Mouse (Mus musculus) kidney, adult 8-10 months (tissue): ENCODE results near the gene Pik3ca.

Source experiments
- DNase-seq, 2 experiments: peaks; one replicate each; pipeline ENCODE4 v3.0.0; 2022

Pik3ca gene

GRCm38 (mm10) chr3:32454329-32455021 is 57.0 kb downstream of the Pik3ca start:
- no peak for DNase-seq

DNA sequence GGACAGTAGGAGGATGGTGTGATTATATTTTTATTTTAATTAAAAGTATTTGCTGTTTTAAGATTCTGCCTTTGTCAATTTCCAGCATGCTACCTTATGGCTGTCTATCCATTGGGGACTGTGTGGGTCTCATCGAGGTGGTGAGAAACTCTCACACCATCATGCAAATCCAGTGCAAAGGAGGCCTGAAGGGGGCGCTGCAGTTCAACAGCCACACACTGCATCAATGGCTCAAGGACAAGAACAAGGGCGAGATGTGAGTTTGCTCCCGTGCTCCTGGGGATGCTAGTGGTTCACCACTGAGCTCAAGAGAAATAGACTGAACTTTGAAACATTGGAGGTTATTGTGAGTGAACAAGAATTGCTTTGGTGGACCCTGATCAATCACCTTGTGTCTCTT is 62.3 kb downstream of the Pik3ca start:
- DNase-seq, result peak; percentile 28 to 66

DNA sequence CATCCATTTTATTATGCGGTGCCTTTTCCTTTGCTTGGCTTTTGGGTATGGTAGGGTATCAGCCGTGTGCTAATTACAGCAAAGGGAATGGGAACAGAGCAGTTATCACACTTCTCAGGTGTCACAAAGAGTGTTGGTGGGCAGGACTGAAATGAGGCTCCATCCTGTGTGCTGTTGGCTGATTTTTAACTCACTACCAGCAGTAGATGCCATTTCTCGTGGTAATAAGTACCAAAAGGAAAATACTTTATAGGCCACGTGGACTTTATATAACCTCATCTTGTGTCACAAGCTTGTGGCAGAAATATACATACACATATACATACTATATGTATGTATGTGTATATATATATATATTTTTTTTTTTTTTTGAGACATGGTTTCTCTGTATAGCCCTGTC is 69.8 kb downstream of the Pik3ca start:
- peak in 1 of 2 experiments; percentile 34 for DNase-seq

DNA sequence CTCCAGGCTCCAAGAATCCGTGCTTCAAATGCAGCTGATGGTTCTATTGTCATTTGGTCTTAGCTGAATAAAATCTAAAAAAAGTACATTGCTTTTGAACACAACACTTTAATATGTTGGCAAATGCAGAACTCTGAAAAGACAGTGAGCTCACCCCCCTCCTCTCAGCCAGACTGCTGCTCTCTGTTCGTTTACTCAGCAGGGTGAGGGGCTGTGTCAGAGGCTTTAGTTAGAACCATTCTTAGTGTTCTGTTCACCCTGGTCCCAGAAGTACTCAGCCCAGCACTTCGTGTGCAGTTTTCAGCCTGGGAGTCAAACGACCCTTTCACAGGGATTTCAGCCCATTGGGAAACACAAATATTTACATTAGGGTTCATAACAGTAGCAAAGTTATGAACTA is 70.9 kb downstream of the Pik3ca start:
- no peak for DNase-seq

GRCm38 (mm10) chr3:32470449-32470848 is 73.0 kb downstream of the Pik3ca start:
- DNase-seq, result no peak

- DNase-seq, result peak in 1 of 2 experiments; percentile 56
These were observed 73.6 kb downstream of the Pik3ca start for GRCm38 (mm10) chr3:32471098-32471497.

DNA sequence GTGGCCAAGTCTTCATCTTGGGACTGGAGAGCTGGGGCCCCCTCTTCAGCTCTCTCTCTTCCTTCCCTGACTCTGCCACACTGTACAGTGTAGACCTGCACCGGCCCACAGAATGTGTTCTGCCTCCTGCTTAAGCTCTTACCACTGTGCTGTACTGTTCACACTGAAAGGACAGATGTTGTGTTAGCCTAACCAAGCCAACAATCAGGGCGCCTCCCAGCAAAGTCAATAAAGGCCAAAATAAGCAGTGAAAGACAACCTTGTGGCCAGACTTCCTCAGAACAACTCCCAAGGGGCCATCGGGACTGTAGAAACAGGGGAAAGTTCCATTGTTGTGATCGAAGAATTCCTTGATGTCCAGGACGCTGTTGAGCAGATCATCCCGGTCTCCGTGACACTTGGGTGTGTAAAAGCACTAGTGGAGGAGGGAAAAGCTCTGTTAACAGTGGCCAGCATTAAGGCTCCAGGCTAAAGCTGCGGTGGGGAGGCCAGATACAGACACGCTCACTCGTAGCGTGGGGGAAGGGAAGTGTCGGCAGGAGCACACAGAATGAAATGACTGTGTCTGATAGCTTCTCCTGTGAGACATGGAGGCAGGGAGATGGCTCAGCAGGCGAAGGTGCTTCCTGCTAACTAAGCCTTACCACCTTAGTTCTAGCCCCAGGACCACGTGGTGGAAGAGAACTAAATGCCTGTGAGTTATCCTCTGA is 74.9 kb downstream of the Pik3ca start:
- DNase-seq, result no peak

- DNase-seq, result no peak
These were observed 75.7 kb downstream of the Pik3ca start for GRCm38 (mm10) chr3:32473184-32473583.

GRCm38 (mm10) chr3:32479961-32480360 is 82.5 kb downstream of the Pik3ca start:
- DNase-seq, result no peak

- DNase-seq, result no peak
These were observed 85.6 kb downstream of the Pik3ca start for GRCm38 (mm10) chr3:32483035-32483434.

GRCm38 (mm10) chr3:32486543-32486942 is 89.1 kb downstream of the Pik3ca start:
- DNase-seq, result peak in 1 of 2 experiments; percentile 53

DNA sequence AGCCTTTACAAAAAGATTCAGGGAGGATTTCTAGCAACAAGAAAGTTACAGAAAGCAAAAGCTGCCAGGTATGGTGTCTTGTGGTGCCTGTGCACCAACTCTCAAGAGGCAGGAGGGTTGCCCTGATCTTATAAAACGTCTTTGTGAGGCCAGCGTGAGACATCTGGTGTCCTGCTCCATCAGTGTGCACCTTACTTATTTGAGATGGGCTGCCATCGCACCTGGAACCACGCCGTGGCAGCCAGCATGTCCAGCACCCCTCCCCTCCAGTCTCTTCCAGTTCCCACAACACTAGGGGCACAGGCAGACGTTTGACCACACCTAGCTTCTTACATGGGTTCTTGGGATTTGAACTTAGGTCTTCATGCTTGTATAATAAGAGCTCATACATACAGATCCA is 90.7 kb downstream of the Pik3ca start:
- DNase-seq, result no peak

- no peak for DNase-seq
These were observed 92.8 kb downstream of the Pik3ca start for GRCm38 (mm10) chr3:32490076-32490927.

GRCm38 (mm10) chr3:32490928-32491315 is 93.5 kb downstream of the Pik3ca start:
- no peak for DNase-seq

DNA sequence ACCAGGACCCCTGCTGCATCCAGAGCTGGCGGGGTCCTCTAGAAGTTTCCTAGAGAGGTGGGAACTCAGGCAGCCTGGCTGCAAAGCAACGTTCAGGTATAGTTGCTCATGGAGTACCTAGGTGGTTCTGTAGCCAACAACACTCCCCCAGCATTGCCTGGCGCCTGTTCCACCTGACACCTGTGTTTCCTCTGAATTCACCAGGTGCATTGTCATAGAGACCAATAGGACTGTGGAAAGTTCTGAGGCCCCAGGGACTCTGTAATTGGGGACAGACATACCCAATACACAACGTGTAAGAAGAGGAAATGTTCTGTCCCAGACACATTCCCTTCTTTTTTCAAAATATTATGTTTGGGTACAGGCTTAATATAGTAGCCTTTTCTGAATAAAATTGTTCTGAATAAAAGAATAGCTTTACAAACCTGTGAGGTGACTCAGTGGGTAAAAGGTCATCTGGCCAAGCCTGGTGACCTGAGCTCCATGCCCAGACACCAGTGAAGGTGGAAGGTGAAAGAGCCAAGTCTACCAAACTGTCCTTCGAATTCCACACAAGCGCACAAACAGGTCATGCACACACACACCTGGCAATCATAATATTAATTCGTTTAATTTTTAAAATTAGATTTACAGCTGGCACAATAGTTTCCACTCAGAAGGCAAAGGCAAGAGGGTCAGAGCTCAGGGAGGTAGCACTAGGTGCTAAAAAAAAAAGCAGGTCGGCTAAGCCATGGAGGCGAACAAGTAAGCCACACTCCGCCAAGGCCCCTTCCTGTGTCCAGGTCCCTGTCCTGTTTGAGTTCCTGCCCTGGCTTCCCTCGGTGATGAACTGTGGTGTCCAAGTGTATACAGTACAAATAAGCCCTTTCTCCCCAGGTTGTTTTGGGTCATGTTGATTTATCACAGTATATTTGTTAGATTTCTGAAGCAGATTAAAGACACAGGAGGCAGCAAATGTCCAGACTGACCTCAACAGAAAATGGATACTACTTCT is 94.9 kb downstream of the Pik3ca start, which contains the start of gene Kcnmb3:
Gene Kcnmb3 (minus strand): TSS at position 135 of the 994 bp plus-strand sequence.
- peak in 1 of 2 experiments; percentile 20 for DNase-seq

- DNase-seq, result peak in 1 of 2 experiments; percentile 19
These were observed 97.1 kb downstream of the Pik3ca start for GRCm38 (mm10) chr3:32494387-32495087.

GRCm38 (mm10) chr3:32495088-32495770 is 97.8 kb downstream of the Pik3ca start:
- DNase-seq, result peak in 1 of 2 experiments; percentile 57

DNA sequence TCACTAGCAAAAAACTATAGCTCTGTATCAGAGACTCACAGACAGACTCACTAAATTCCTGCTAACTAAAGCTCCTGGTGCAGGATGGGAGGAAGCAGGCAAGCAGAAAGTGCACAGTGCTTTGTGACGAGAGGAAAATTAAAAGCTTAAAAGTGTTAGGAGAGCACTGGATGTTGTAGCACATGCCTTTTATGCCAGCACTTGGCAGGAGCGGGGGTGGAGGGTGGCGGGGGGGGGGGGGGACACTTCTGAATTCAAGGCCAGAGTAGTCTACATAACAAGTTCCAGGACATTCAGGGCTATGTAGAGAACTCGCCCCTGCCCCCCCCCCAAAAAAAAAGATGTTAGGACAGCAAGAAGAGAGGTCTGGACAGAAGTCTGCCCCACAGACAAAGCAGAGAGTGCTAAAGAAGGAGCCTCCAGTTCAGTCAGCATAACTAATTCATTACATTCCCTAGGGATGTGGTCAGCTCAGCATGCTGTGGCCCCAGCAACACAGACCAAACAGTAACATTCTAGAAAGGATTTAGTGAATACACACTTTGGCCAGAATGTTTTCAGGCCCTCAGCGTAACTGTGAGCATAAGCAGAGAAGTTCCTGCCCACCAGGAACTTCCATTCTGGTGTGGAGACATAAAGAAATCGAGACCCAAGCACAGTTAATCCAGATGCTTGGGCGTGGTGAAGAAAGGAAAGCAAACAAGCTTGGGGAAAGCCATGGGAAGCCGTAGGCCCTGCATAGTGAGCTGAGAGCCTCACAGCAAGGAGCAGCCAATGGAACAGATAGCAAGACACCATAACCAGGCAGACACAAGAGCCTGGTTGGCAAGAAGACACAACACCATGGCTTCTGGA is 98.6 kb downstream of the Pik3ca start:
- no peak for DNase-seq

- DNase-seq, result no peak
These were observed 99.2 kb downstream of the Pik3ca start for GRCm38 (mm10) chr3:32496711-32497070.

- DNase-seq, result no peak
These were observed 102.9 kb downstream of the Pik3ca start for GRCm38 (mm10) chr3:32500346-32500745.
